Mouse (Mus musculus) MEL (cell line): Measurements from ENCODE around the gene Fmn2.

Experiments
- CTCF ChIP-seq, 3 experiments: IDR thresholded peaks in 2 of 3; conservative IDR thresholded peaks in 1 of 3; 2 replicates each; pipeline ENCODE4 v1.5.1; 2011 to 2012; ENCODE audit warnings: low read length in 3 of 3, low read depth in 2 of 3, mild to moderate bottlenecking in 2 of 3, improper control_type of control experiment in 1 of 3, inconsistent platforms in 1 of 3, mixed read lengths in 1 of 3, moderate library complexity in 1 of 3; ENCODE audit not compliant: control insufficient read depth in 1 of 3, insufficient read depth in 1 of 3, poor library complexity in 1 of 3, severe bottlenecking in 1 of 3
- E2F4 ChIP-seq: IDR thresholded peaks from 2 replicates; pipeline ENCODE4 v1.6.1; 2011; ENCODE audit warnings: low read depth, low read length, improper control_type of control experiment, borderline replicate concordance
- GATA1 ChIP-seq: IDR thresholded peaks from 2 replicates; pipeline ENCODE4 v1.6.1; 2011; ENCODE audit warnings: low read depth, low read length, improper control_type of control experiment
- MAZ ChIP-seq: IDR thresholded peaks from 2 replicates; pipeline ENCODE4 v1.6.1; 2012; ENCODE audit warnings: low read depth, mild to moderate bottlenecking, inconsistent platforms, low read length, improper control_type of control experiment
- MEF2A ChIP-seq: IDR thresholded peaks from 2 replicates; pipeline ENCODE4 v1.6.1; 2014; ENCODE audit warnings: low read depth, mild to moderate bottlenecking, inconsistent platforms, low read length, improper control_type of control experiment; ENCODE audit not compliant: poor library complexity, insufficient replicate concordance, severe bottlenecking; ENCODE audit errors: extremely low read depth
- MYC ChIP-seq: IDR thresholded peaks from 2 replicates; pipeline ENCODE4 v1.6.1; 2011; ENCODE audit warnings: low read depth, mild to moderate bottlenecking, low read length, improper control_type of control experiment, moderate library complexity
- POLR2A ChIP-seq, 2 experiments: IDR thresholded peaks; 2 replicates each; pipeline ENCODE4 v1.6.1; 2011 to 2012; ENCODE audit warnings: low read length in 2 of 2, mild to moderate bottlenecking in 2 of 2, control low read depth in 1 of 2, improper control_type of control experiment in 1 of 2, low read depth in 1 of 2, moderate library complexity in 1 of 2; ENCODE audit not compliant: control insufficient read depth in 1 of 2, insufficient read depth in 1 of 2, poor library complexity in 1 of 2
- SMC3 ChIP-seq: IDR thresholded peaks from 2 replicates; pipeline ENCODE4 v1.6.1; 2011; ENCODE audit warnings: low read depth, low read length, improper control_type of control experiment
- ZMIZ1 ChIP-seq: IDR thresholded peaks from 2 replicates; pipeline ENCODE4 v1.6.1; 2012; ENCODE audit warnings: low read depth, mild to moderate bottlenecking, inconsistent platforms, low read length, improper control_type of control experiment, moderate library complexity

DNA sequence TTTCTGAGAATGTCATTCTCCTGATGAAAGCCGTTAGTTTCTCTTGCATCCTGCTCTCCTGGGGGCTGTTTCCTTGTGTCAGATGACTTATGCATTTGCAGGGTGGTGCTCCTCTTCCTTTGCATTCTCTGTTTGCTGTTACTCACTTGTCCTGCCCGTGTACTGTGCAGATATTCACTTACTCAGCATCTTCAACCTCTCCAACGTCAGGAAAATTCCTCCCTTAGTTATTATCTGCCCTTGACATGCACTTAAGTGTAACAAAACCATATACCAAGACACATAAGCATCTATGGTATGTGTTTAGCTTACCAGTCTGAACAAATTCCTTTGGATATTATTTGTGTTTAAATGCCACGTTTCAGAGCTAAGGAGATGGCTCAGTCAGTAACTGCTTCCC, 175.6 kb downstream of the Fmn2 start:
- TF ChIP-seq E2F4 (no peak), POLR2A (IDR thresholded peaks at IDR 0.05; ENCODE audit: control insufficient read depth in 1 of 2, insufficient read depth in 1 of 2, low read depth in 1 of 2, low read length in 2 of 2, poor library complexity in 1 of 2) (no peak), MAZ (no peak), SMC3 (no peak), GATA1 (no peak), CTCF (IDR thresholded peaks at IDR 0.05 in 2 of 3, conservative IDR thresholded peaks at IDR 0.05 in 1 of 3; ENCODE audit: control insufficient read depth in 1 of 3, insufficient read depth in 1 of 3, low read depth in 2 of 3, low read length in 3 of 3, poor library complexity in 1 of 3, severe bottlenecking in 1 of 3) (no peak), ZMIZ1 (no peak), MEF2A (no peak), MYC (no peak)
